Mouse (Mus musculus): ENCODE data around the gene Vamp2. TPM values are rescaled to one million over a fixed set of nuclear protein-coding genes. Genes with fewer than 3 reads are reported as not detected.
"Not testable (repeated sequence)": the region's sequence is repeated elsewhere in the genome, so short reads cannot be mapped to it uniquely, and the experiment has no call there.

The Vamp2 gene
- total RNA-seq, 1 experiment from 2014 or later, result 22.5 TPM

GRCm38 (mm10) chr11:69092386-69092751 is 4.1 kb downstream of the Vamp2 start:
- no peak for ATAC-seq (replicated peaks in 1 of 2; ENCODE audit: insufficient read depth in 1 of 2, low FRiP score in 2 of 2, low TSS enrichment in 1 of 2, low read depth in 1 of 2, poor library complexity in 2 of 2, severe bottlenecking in 2 of 2)

- ATAC-seq (replicated peaks in 1 of 2; ENCODE audit: insufficient read depth in 1 of 2, low FRiP score in 2 of 2, low TSS enrichment in 1 of 2, low read depth in 1 of 2, poor library complexity in 2 of 2, severe bottlenecking in 2 of 2), result no peak
Measured at GRCm38 (mm10) chr11:69092871-69093270, 4.6 kb downstream of the Vamp2 start.

GRCm38 (mm10) chr11:69093856-69094255 is 5.6 kb downstream of the Vamp2 start:
- not testable (repeated sequence) for ATAC-seq (replicated peaks in 1 of 2; ENCODE audit: insufficient read depth in 1 of 2, low FRiP score in 2 of 2, low TSS enrichment in 1 of 2, low read depth in 1 of 2, poor library complexity in 2 of 2, severe bottlenecking in 2 of 2)

- peak; percentile 62 to 70 for ATAC-seq (replicated peaks in 1 of 2; ENCODE audit: insufficient read depth in 1 of 2, low FRiP score in 2 of 2, low TSS enrichment in 1 of 2, low read depth in 1 of 2, poor library complexity in 2 of 2, severe bottlenecking in 2 of 2)
Measured at GRCm38 (mm10) chr11:69094697-69095429, 6.6 kb downstream of the Vamp2 start, which contains the start of gene Per1. Gene Per1 (plus strand): TSS chr11:69095217.

GRCm38 (mm10) chr11:69095511-69096231 is 7.4 kb downstream of the Vamp2 start:
- ATAC-seq (replicated peaks in 1 of 2; ENCODE audit: insufficient read depth in 1 of 2, low FRiP score in 2 of 2, low TSS enrichment in 1 of 2, low read depth in 1 of 2, poor library complexity in 2 of 2, severe bottlenecking in 2 of 2), result no peak

GRCm38 (mm10) chr11:69096360-69096986 is 8.2 kb downstream of the Vamp2 start:
- no peak for ATAC-seq (replicated peaks in 1 of 2; ENCODE audit: insufficient read depth in 1 of 2, low FRiP score in 2 of 2, low TSS enrichment in 1 of 2, low read depth in 1 of 2, poor library complexity in 2 of 2, severe bottlenecking in 2 of 2)

- peak; percentile 3 to 29 for ATAC-seq (replicated peaks in 1 of 2; ENCODE audit: insufficient read depth in 1 of 2, low FRiP score in 2 of 2, low TSS enrichment in 1 of 2, low read depth in 1 of 2, poor library complexity in 2 of 2, severe bottlenecking in 2 of 2)
Measured at GRCm38 (mm10) chr11:69096987-69097900, 9.0 kb downstream of the Vamp2 start.

- ATAC-seq (replicated peaks in 1 of 2; ENCODE audit: insufficient read depth in 1 of 2, low FRiP score in 2 of 2, low TSS enrichment in 1 of 2, low read depth in 1 of 2, poor library complexity in 2 of 2, severe bottlenecking in 2 of 2), result no peak
Measured at GRCm38 (mm10) chr11:69098039-69098761, 9.9 kb downstream of the Vamp2 start.

GRCm38 (mm10) chr11:69098762-69099091 is 10.4 kb downstream of the Vamp2 start:
- ATAC-seq (replicated peaks in 1 of 2; ENCODE audit: insufficient read depth in 1 of 2, low FRiP score in 2 of 2, low TSS enrichment in 1 of 2, low read depth in 1 of 2, poor library complexity in 2 of 2, severe bottlenecking in 2 of 2), result peak; percentile 43 to 50

- ATAC-seq (replicated peaks in 1 of 2; ENCODE audit: insufficient read depth in 1 of 2, low FRiP score in 2 of 2, low TSS enrichment in 1 of 2, low read depth in 1 of 2, poor library complexity in 2 of 2, severe bottlenecking in 2 of 2), result no peak
Measured at GRCm38 (mm10) chr11:69099177-69099914, 11.1 kb downstream of the Vamp2 start.

- ATAC-seq (replicated peaks in 1 of 2; ENCODE audit: insufficient read depth in 1 of 2, low FRiP score in 2 of 2, low TSS enrichment in 1 of 2, low read depth in 1 of 2, poor library complexity in 2 of 2, severe bottlenecking in 2 of 2), result peak; percentile 24 to 25; a peak in 3 of 4 replicates
Measured at GRCm38 (mm10) chr11:69099915-69100345, 11.6 kb downstream of the Vamp2 start.

GRCm38 (mm10) chr11:69100639-69101360 is 12.5 kb downstream of the Vamp2 start:
- ATAC-seq (replicated peaks in 1 of 2; ENCODE audit: insufficient read depth in 1 of 2, low FRiP score in 2 of 2, low TSS enrichment in 1 of 2, low read depth in 1 of 2, poor library complexity in 2 of 2, severe bottlenecking in 2 of 2), result no peak

- no peak for ATAC-seq (replicated peaks in 1 of 2; ENCODE audit: insufficient read depth in 1 of 2, low FRiP score in 2 of 2, low TSS enrichment in 1 of 2, low read depth in 1 of 2, poor library complexity in 2 of 2, severe bottlenecking in 2 of 2)
Measured at GRCm38 (mm10) chr11:69101604-69102402, 13.5 kb downstream of the Vamp2 start.

- ATAC-seq (replicated peaks in 1 of 2; ENCODE audit: insufficient read depth in 1 of 2, low FRiP score in 2 of 2, low TSS enrichment in 1 of 2, low read depth in 1 of 2, poor library complexity in 2 of 2, severe bottlenecking in 2 of 2), result no peak
Measured at GRCm38 (mm10) chr11:69102403-69102725, 14.1 kb downstream of the Vamp2 start.

GRCm38 (mm10) chr11:69103121-69103520 is 14.8 kb downstream of the Vamp2 start:
- ATAC-seq (replicated peaks in 1 of 2; ENCODE audit: insufficient read depth in 1 of 2, low FRiP score in 2 of 2, low TSS enrichment in 1 of 2, low read depth in 1 of 2, poor library complexity in 2 of 2, severe bottlenecking in 2 of 2), result no peak

Measured in hematopoietic stem cell, adult 5-6 weeks (primary cell).